Mouse (Mus musculus) liver, embryonic 11.5 days (tissue): ENCODE results near the gene Kirrel3. TPM values are rescaled to one million over a fixed set of nuclear protein-coding genes. Genes with fewer than 3 reads are reported as not detected.

Experiments used
- ATAC-seq: fragments of 200-750 bp; cut with Nextera tagmentation; replicated peaks from 2 replicates; pipeline ENCODE4 v1.8.0; 2017; ENCODE audit warnings: moderate number of reproducible peaks, mild to moderate bottlenecking, moderate TSS enrichment, moderate library complexity; ENCODE audit not compliant: low FRiP score
- DNase-seq: peaks from one replicate; pipeline ENCODE4 v3.0.0-alpha.2; 2017; ENCODE audit warnings: low spot score
- H3K27ac ChIP-seq: fragments of 300-500 bp; sonication (generic); 2 replicates; pipeline ENCODE4 v1.5.1; 2014; ENCODE audit warnings: mild to moderate bottlenecking, low read depth, low read length, control low read depth
- H3K27me3 ChIP-seq: fragments of 300-500 bp; sonication (generic); replicated peaks from 2 replicates; pipeline ENCODE4 v1.6.1; 2014; ENCODE audit warnings: low read length, mixed read lengths; ENCODE audit not compliant: control insufficient read depth, insufficient read depth
- H3K36me3 ChIP-seq: fragments of 300-500 bp; sonication (generic); 2 replicates; pipeline ENCODE4 v1.6.1; 2014; ENCODE audit warnings: mild to moderate bottlenecking, low read length, moderate library complexity, mixed read lengths; ENCODE audit not compliant: control insufficient read depth, insufficient read depth
- H3K4me1 ChIP-seq: fragments of 300-500 bp; sonication (generic); replicated peaks from 2 replicates; pipeline ENCODE4 v1.6.1; 2014; ENCODE audit warnings: low read length, mixed read lengths; ENCODE audit not compliant: control insufficient read depth, insufficient read depth
- H3K4me2 ChIP-seq: fragments of 300-500 bp; sonication (generic); 2 replicates; pipeline ENCODE4 v1.6.1; 2014; ENCODE audit warnings: mild to moderate bottlenecking, control low read depth, moderate library complexity
- H3K4me3 ChIP-seq: fragments of 300-500 bp; sonication (generic); 2 replicates; pipeline ENCODE4 v1.5.1; 2014; ENCODE audit warnings: low read depth, low read length, control low read depth
- H3K9ac ChIP-seq: fragments of 300-500 bp; sonication (generic); 2 replicates; pipeline ENCODE4 v1.6.1; 2014; ENCODE audit warnings: low read depth, low read length, control low read depth
- H3K9me3 ChIP-seq: fragments of 300-500 bp; sonication (generic); 2 replicates; pipeline ENCODE4 v1.6.1; 2016; ENCODE audit warnings: low read length, inconsistent platforms, mixed read lengths; ENCODE audit not compliant: control insufficient read depth
- WGBS: fragments of 180-500 bp; shearing (Covaris S2); extraction: QIAGEN DNeasy Blood & Tissue Kit; methylation state at CpG from one replicate; pipeline ENCODE4 v1.1.7; 2014; 5-methylcytosine and 5-hydroxymethylcytosine counted together
- polyA plus RNA-seq: library from polyadenylated mRNA; unstranded; fragments of >200 nt; fragmentation: Nextera tagmentation; extraction: Ambion mirVana; gene quantifications from 2 replicates; pipeline ENCODE4 v1.2.1, GENCODE M21; 2014

Kirrel3 gene
- polyA plus RNA-seq, 1 experiment from 2014 or later: 0.77 TPM

- no peaks in the 10 kb centered on the region for H3K36me3 ChIP-seq
- ATAC-seq (no peak), DNase-seq (no peak)
- no peak overlapping the region for H3K9ac ChIP-seq
- H3K27me3 ChIP-seq: no peaks in the 10 kb centered on the region
- H3K4me2 ChIP-seq: no peak overlapping the region
- no peak overlapping the region for H3K27ac ChIP-seq
- WGBS: 80% methylated on average over 6 of the region's 6 CpGs
- no peaks in the 10 kb centered on the region for H3K4me1 ChIP-seq
- H3K9me3 ChIP-seq: no peaks in the 10 kb centered on the region
- no peak overlapping the region for H3K4me3 ChIP-seq
These were observed 88.9 kb downstream of the Kirrel3 start for GRCm38 (mm10) chr9:34574611-34575010.

- Histone ChIP-seq H3K4me1 (no peaks in the 10 kb centered on the region), H3K27me3 (no peaks in the 10 kb centered on the region), H3K27ac (no peak overlapping the region), H3K9ac (no peak overlapping the region), H3K4me2 (no peak overlapping the region), H3K4me3 (no peak overlapping the region), H3K9me3 (no peaks in the 10 kb centered on the region), H3K36me3 (no peaks in the 10 kb centered on the region)
- WGBS: 75% methylated on average over 6 of the region's 6 CpGs
- no peak for DNase-seq
- no peak for ATAC-seq
These were observed 93.5 kb downstream of the Kirrel3 start for GRCm38 (mm10) chr9:34579174-34579573.

GRCm38 (mm10) chr9:34580059-34580458 is 94.4 kb downstream of the Kirrel3 start:
- Histone ChIP-seq H3K4me2 (no peak overlapping the region), H3K9me3 (no peaks in the 10 kb centered on the region), H3K4me3 (no peak overlapping the region), H3K27ac (no peak overlapping the region), H3K27me3 (no peaks in the 10 kb centered on the region), H3K9ac (no peak overlapping the region), H3K4me1 (no peaks in the 10 kb centered on the region), H3K36me3 (no peaks in the 10 kb centered on the region)
- DNase-seq (no peak), ATAC-seq (no peak)
- WGBS: 78% methylated on average over 1 of the region's 1 CpGs

GRCm38 (mm10) chr9:34582496-34582895 is 96.8 kb downstream of the Kirrel3 start:
- ATAC-seq: no peak
- DNase-seq: no peak
- Histone ChIP-seq H3K9me3 (no peaks in the 10 kb centered on the region), H3K27ac (no peak overlapping the region), H3K4me2 (no peak overlapping the region), H3K27me3 (no peaks in the 10 kb centered on the region), H3K9ac (no peak overlapping the region), H3K4me3 (no peak overlapping the region), H3K36me3 (no peaks in the 10 kb centered on the region), H3K4me1 (no peaks in the 10 kb centered on the region)
- 82% methylated on average over 1 of the region's 1 CpGs for WGBS

GRCm38 (mm10) chr9:34585487-34585886 is 99.8 kb downstream of the Kirrel3 start:
- 38% methylated on average over 2 of the region's 2 CpGs for WGBS
- DNase-seq (no peak), ATAC-seq (no peak)
- Histone ChIP-seq H3K27ac (no peak overlapping the region), H3K27me3 (no peaks in the 10 kb centered on the region), H3K36me3 (no peaks in the 10 kb centered on the region), H3K9me3 (no peaks in the 10 kb centered on the region), H3K4me3 (no peak overlapping the region), H3K4me2 (no peak overlapping the region), H3K9ac (no peak overlapping the region), H3K4me1 (no peaks in the 10 kb centered on the region)

GRCm38 (mm10) chr9:34586080-34586479 is 100.4 kb downstream of the Kirrel3 start:
- WGBS: 57% methylated on average over 2 of the region's 2 CpGs
- no peak for DNase-seq
- H3K4me3 ChIP-seq: no peak overlapping the region
- no peaks in the 10 kb centered on the region for H3K27me3 ChIP-seq
- ATAC-seq: no peak
- H3K9ac ChIP-seq: no peak overlapping the region
- no peak overlapping the region for H3K4me2 ChIP-seq
- H3K9me3 ChIP-seq: no peaks in the 10 kb centered on the region
- H3K36me3 ChIP-seq: no peaks in the 10 kb centered on the region
- H3K27ac ChIP-seq: no peak overlapping the region
- H3K4me1 ChIP-seq: no peaks in the 10 kb centered on the region

GRCm38 (mm10) chr9:34589799-34590198 is 104.1 kb downstream of the Kirrel3 start:
- Histone ChIP-seq H3K4me3 (no peak overlapping the region), H3K27ac (no peak overlapping the region), H3K9me3 (no peaks in the 10 kb centered on the region), H3K4me1 (no peaks in the 10 kb centered on the region), H3K27me3 (no peaks in the 10 kb centered on the region), H3K9ac (no peak overlapping the region), H3K36me3 (no peaks in the 10 kb centered on the region), H3K4me2 (no peak overlapping the region)
- DNase-seq (no peak), ATAC-seq (no peak)
- 70% methylated on average over 1 of the region's 1 CpGs for WGBS

- Histone ChIP-seq H3K4me1 (no peaks in the 10 kb centered on the region), H3K36me3 (no peaks in the 10 kb centered on the region), H3K27me3 (no peaks in the 10 kb centered on the region), H3K9me3 (no peaks in the 10 kb centered on the region), H3K4me2 (no peak overlapping the region), H3K4me3 (no peak overlapping the region), H3K9ac (no peak overlapping the region), H3K27ac (no peak overlapping the region)
- ATAC-seq (no peak), DNase-seq (no peak)
- WGBS: 38% methylated on average over 3 of the region's 3 CpGs
These were observed 106.4 kb downstream of the Kirrel3 start for GRCm38 (mm10) chr9:34592073-34592610.

- no peaks in the 10 kb centered on the region for H3K36me3 ChIP-seq
- no peak for ATAC-seq
- H3K4me2 ChIP-seq: no peak overlapping the region
- no peak overlapping the region for H3K9ac ChIP-seq
- 69% methylated on average over 4 of the region's 4 CpGs for WGBS
- H3K27ac ChIP-seq: no peak overlapping the region
- no peaks in the 10 kb centered on the region for H3K9me3 ChIP-seq
- H3K27me3 ChIP-seq: no peaks in the 10 kb centered on the region
- no peak overlapping the region for H3K4me3 ChIP-seq
- DNase-seq: no peak
- no peaks in the 10 kb centered on the region for H3K4me1 ChIP-seq
These were observed 108.2 kb downstream of the Kirrel3 start for GRCm38 (mm10) chr9:34593889-34594288.
